Mouse (Mus musculus) cerebellum, postnatal 10 days (tissue): ENCODE measurements around the gene Ctcfl.
A peak's percentile ranks its signal among the peaks of the same experiment; 100 is the strongest.

Experiments
- DNase-seq, 2 experiments: peaks; one replicate each; pipeline ENCODE4 v3.0.0; 2021; ENCODE audit warnings: mixed read lengths in 2 of 2

Ctcfl gene

GRCm38 (mm10) chr2:173082706-173083105 is 36.6 kb downstream of the Ctcfl start:
- DNase-seq: no peak

- peak; percentile 91 to 93 for DNase-seq
Observed at GRCm38 (mm10) chr2:173080785-173081241, 38.5 kb downstream of the Ctcfl start.

- DNase-seq: no peak
Observed at GRCm38 (mm10) chr2:173079766-173080549, 39.4 kb downstream of the Ctcfl start.

- no peak for DNase-seq
Observed at GRCm38 (mm10) chr2:173076921-173077320, 42.4 kb downstream of the Ctcfl start.

DNA sequence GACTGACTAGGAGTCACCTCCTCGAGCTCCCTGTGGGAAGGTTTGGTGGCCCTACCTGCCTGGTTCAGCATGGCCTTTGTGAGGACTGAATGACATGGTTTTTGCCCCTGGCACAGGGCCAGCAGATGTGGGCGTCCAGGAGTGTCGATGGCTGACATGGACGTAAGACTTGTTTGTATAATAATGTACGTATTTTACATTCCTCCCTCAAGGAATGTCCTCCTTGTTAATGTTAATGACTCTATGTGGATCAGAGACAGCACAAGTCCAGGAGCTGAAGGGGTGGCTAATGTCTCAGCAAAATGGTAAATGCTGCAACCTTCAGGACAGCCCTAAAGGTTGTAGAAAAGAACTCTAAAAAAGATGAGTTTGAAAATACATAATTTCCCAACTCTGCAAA is 45.7 kb downstream of the Ctcfl start:
- no peak for DNase-seq

DNA sequence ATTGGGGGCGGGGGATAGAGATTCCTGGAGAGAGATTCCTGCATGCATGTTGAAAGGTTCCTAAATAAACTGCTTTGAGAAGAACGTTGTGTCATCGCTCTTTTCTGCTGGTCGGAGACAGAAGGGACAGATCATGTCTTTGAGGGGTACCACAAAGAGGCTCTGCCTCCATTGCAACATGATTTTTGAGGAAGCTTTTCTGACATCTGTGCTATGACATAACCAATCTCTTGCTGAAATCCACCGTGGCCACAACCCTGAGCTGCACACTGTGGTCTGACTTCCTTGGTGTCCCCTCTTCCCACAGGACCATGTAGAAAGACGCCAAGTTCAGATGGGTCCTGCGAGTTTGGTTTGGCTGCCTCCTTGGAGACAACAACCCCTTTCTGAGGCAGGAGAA is 46.4 kb downstream of the Ctcfl start:
- no peak for DNase-seq

GRCm38 (mm10) chr2:173064864-173065263 is 54.5 kb downstream of the Ctcfl start:
- DNase-seq: no peak

DNA sequence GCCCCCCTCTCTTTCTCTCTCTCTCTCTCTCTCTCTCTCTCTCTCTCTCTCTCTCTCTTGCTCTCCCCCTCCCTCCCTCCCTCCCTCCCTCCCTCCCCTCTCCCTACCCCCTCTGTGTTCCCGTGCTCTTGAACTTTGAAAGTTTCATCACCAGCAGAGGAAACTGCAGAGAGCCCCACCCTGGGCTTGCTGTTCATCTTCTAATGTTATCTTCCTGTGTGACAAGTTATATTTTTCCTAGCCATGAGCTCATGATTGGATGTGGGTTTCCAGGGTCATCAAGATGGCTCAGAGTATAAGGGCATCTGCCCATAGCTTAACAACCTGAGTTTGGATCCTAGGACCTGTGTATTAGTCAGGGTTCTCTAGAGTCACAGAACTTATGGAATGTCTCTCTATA is 56.1 kb downstream of the Ctcfl start:
- no peak for DNase-seq

- DNase-seq: no peak
Observed at GRCm38 (mm10) chr2:173061443-173062351, 57.6 kb downstream of the Ctcfl start.

DNA sequence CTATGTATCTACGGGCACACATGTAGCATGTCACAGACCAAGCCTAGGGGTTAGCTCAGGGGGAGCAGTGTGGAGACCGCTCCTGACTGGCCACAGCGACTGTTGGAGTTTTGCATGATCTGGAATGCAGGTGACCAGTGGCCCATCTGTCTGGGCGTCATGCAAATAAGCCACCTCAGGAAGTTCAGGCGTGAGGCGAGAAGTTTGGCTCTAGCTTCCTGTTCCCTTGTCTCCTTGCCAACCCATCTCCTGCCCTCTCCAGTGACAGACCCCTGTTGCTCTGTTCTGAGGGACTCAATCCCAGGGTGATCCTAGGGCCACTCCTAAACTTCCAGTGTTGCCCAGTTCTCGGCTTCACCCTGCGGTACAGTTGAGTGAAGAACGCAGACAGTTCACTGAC is 58.9 kb downstream of the Ctcfl start:
- DNase-seq: no peak

- no peak for DNase-seq
Observed at GRCm38 (mm10) chr2:173058263-173058662, 61.1 kb downstream of the Ctcfl start.

- no peak for DNase-seq
Observed at GRCm38 (mm10) chr2:173057623-173058022, 61.7 kb downstream of the Ctcfl start.

DNA sequence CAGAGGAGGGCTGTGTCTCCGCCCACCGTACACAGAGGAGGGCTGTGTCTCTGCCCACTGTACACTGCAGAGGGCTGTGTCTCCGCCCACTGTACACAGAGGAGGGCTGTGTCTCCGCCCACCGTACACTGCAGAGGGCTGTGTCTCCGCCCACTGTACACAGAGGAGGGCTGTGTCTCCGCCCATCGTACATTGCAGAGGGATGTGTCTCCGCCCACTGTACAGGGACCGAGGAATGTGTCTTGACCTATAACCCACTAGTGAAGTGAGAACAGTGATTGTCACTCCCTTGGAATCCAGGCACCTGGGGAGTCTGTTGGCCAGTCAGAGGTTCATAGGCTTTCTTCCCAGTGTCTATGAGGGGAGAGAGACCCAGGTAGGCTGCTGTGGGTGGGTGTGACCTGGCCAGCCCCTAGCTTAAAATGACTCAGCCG is 62.4 kb downstream of the Ctcfl start:
- DNase-seq: no peak

- no peak for DNase-seq
Observed at GRCm38 (mm10) chr2:173056303-173056881, 62.9 kb downstream of the Ctcfl start.

DNA sequence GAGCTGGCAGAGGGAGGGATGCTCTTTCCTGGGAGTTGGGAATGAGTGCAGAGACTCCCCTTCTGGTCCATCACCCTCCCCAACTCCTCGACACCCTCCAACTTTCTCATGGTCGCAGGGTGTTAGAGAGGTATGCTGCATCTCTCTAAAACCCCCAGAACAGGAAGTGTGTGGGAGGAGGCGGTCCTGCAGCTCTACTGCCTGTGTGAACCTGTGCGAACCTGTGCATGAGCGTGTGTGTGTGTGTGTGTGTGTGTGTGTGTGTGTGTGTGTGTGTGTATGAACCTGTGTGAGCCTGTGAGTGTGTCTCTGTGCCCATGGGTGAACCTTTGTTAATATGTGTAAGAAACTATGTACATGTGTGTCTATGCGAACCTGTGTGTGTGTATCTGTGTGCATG is 65.5 kb downstream of the Ctcfl start:
- no peak for DNase-seq

DNA sequence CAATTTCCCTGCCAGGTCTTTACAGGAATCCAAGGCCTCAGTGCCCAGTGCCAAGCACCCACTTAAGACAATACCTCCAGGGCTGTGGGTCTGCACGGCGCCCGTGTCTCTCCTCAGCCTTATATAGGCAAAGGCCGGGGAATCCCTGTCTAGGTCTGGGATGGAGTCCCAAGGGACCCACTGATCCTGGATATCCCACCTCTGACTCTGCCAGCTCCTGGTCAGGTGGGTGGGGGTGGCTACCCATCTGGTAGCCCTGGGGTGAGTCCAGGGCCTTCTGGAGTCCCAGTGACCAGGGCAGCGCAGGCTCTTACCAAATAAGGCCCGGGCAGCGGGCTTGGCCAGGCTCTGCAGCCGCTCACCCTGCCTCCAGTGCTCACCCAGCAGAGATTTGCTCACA is 66.4 kb downstream of the Ctcfl start:
- peak; percentile 23 to 28 for DNase-seq

- no peak for DNase-seq
Observed at GRCm38 (mm10) chr2:173050604-173051382, 68.5 kb downstream of the Ctcfl start.

- DNase-seq: no peak
Observed at GRCm38 (mm10) chr2:173049817-173050216, 69.5 kb downstream of the Ctcfl start.

GRCm38 (mm10) chr2:173049231-173049630 is 70.1 kb downstream of the Ctcfl start:
- DNase-seq: no peak

DNA sequence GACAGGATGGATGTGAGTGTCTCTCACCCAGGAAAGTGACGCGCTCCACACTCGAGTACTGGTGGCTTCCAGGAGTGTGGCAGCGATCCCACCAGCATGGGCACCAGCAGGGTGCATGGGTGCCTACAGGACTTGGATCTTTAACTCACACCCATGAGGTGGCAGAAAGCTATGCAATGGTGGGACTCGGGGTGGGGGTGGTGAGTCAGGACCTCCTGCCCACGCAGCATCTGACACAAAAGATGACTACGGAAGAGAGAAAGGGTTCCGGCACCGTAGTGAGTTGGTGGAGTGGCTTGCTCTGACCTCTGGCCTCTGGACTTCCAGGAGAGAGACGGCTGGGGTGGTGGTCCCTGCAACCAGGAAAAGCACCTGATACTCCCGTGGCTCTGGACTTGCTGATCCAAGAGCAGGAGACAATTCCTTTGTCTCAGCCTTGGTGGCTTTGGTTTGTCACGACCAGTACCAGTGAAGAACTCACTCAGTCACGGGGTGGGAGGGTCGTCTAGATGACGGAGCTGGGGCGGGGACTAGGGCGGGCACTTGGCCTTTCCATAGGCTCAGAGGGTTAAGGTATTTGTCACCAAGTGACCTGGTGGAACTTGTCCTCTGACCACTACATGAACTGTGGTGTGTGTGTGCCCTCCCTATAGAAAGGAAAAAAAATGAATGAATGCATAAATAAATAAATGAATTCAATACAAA is 71.1 kb downstream of the Ctcfl start:
- DNase-seq: no peak

GRCm38 (mm10) chr2:173047471-173047870 is 71.9 kb downstream of the Ctcfl start:
- no peak for DNase-seq
